Mouse (Mus musculus) olfactory bulb, adult 2 months (tissue): ENCODE measurements around the gene Txndc11. TPM values are rescaled to one million over a fixed set of nuclear protein-coding genes. Genes with fewer than 3 reads are reported as not detected.
A peak's percentile ranks its signal among the peaks of the same experiment; 100 is the strongest.

Experiments
- H3K27ac ChIP-seq: fragments of 200-500 bp; 2 replicates; pipeline ENCODE4 v1.5.1; 2012; ENCODE audit warnings: low read depth, low read length; ENCODE audit not compliant: insufficient read depth
- H3K4me1 ChIP-seq: fragments of 200-500 bp; 2 replicates; pipeline ENCODE4 v1.6.1; 2012; ENCODE audit warnings: low read length; ENCODE audit not compliant: control insufficient read depth, insufficient read depth
- H3K4me3 ChIP-seq: fragments of 200-500 bp; 2 replicates; pipeline ENCODE4 v1.5.1; 2012; ENCODE audit warnings: mild to moderate bottlenecking, low read depth, low read length, moderate library complexity; ENCODE audit not compliant: insufficient read depth
- CTCF ChIP-seq: fragments of 200-500 bp; IDR thresholded peaks from 2 replicates; pipeline ENCODE4 v1.5.1; 2012; ENCODE audit warnings: low read depth, mild to moderate bottlenecking, low read length, moderate library complexity; ENCODE audit not compliant: insufficient read depth
- POLR2A ChIP-seq: fragments of 200-500 bp; IDR thresholded peaks from 2 replicates; pipeline ENCODE4 v1.6.1; 2012; ENCODE audit warnings: mild to moderate bottlenecking, low read depth, low read length, moderate library complexity; ENCODE audit not compliant: insufficient read depth
- WGBS: fragments of 180-500 bp; shearing (Covaris S2); methylation state at CpG from one replicate; pipeline ENCODE4 v1.1.7; 2018; 5-methylcytosine and 5-hydroxymethylcytosine counted together
- polyA plus RNA-seq: library from polyadenylated mRNA; stranded (reverse); fragments of >200 nt; gene quantifications from 2 replicates; pipeline ENCODE4 v1.2.4, GENCODE M21; 2012; ENCODE audit warnings: low replicate concordance; ENCODE audit not compliant: missing spikeins, insufficient read depth, insufficient read length

Gene Txndc11
- polyA plus RNA-seq, 1 experiment: not detected

- no peak for TF ChIP-seq CTCF
- no peak for TF ChIP-seq POLR2A
- H3K27ac ChIP-seq: peak overlapping the region; percentile 78
- H3K4me1 ChIP-seq: peaks cover 25% of the 10 kb centered on the region
- 17% methylated on average over 5 of the region's 5 CpGs for WGBS
- H3K4me3 ChIP-seq: no peak overlapping the region
Observed at GRCm38 (mm10) chr16:11086856-11087588, 47.4 kb downstream of the Txndc11 start.

GRCm38 (mm10) chr16:11086299-11086698, 48.2 kb downstream of the Txndc11 start:
- Histone ChIP-seq H3K4me3 (no peak overlapping the region), H3K27ac (no peak overlapping the region), H3K4me1 (peaks cover 21% of the 10 kb centered on the region)
- TF ChIP-seq POLR2A (no peak), CTCF (no peak)
- 88% methylated on average over 3 of the region's 3 CpGs for WGBS

DNA sequence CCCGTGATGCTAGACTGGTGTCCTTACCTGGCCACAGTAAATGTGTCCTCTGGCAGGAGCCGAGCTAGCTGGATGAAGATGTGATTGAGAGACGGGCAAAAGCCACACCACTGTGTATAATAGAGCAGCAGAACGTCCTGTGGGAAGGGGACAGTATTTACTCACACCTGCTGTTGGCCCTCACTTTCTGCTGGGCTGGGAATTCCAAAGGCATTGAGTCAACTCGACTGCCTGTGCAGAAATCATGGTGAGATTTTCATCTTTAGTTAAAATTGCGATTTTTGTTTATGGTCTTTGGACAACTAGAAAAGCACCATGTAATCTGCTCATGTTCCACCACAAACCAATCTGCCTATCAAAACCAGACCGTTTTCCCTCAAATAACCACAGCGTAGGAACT, 50.3 kb downstream of the Txndc11 start:
- 91% methylated on average over 8 of the region's 8 CpGs for WGBS
- Histone ChIP-seq H3K4me1 (peaks cover 13% of the 10 kb centered on the region), H3K27ac (no peak overlapping the region; the same call in 1 of the 2 replicates), H3K4me3 (no peak overlapping the region)
- TF ChIP-seq POLR2A (no peak), CTCF (no peak)

GRCm38 (mm10) chr16:11078216-11078869, 56.1 kb downstream of the Txndc11 start:
- 31% methylated on average over 3 of the region's 3 CpGs for WGBS
- Histone ChIP-seq H3K4me3 (no peak overlapping the region), H3K4me1 (peaks cover 24% of the 10 kb centered on the region), H3K27ac (0 out of 2 replicates have a peak overlapping the region, but pooled peaks have one; percentile 0)
- TF ChIP-seq CTCF (no peak), POLR2A (no peak)

DNA sequence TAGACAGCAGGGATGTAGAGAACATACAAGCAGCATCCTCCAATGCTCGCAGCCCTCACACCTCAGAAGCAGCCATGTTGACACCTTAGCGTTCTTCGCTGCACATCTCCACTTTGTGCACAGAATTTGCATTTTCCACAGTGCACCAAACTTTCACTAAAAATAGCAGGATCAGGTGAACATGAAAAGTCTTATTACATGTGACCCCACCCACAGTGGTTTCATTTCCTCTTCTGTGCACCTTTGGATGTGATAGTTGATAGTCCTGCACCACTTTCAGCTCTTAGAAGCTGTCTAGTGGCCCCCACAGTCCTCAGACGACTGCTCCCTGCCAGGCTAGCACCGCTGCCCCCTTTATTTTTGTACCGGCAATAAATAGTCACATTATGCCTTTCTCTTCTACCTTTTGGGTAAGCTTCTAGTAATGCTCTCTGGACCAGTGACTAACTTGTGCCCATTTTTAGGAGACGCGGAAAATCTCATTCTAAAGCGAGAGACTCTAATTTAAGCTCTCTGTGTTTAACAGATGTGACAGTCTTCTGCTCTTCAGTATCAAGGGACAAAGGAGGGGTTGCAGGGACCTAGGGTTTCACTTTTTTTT, 56.7 kb downstream of the Txndc11 start:
- Histone ChIP-seq H3K4me1 (peaks cover 30% of the 10 kb centered on the region), H3K27ac (peak overlapping the region; percentile 8), H3K4me3 (no peak overlapping the region)
- TF ChIP-seq CTCF (no peak), POLR2A (no peak)
- 46% methylated on average over 9 of the region's 9 CpGs for whole genome bisulfite sequencing

GRCm38 (mm10) chr16:11073060-11073459, 61.4 kb downstream of the Txndc11 start:
- Histone ChIP-seq H3K27ac (peak overlapping the region; percentile 39), H3K4me1 (peaks cover 60% of the 10 kb centered on the region), H3K4me3 (no peak overlapping the region)
- WGBS: 32% methylated on average over 6 of the region's 6 CpGs
- TF ChIP-seq CTCF (no peak), POLR2A (no peak)

DNA sequence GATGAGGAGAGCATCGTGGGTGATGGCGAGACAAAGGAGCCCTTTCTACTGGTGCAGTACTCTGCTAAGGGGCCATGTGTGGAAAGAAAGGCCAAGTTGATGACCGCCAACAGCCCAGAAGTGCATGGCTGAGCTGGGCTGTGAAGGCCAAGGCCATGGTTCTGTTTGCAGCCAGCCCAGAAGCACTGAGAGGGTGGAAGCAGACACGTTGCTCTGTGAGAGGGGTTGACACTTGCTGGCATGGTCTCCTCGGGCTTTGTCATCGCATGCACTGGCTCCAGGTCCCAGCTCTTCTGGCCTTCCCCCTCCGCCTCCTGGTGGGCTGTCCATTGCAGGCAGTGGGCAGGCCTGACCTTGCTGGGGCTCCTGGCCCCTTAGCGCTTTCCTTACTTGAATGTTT, 62.0 kb downstream of the Txndc11 start:
- Histone ChIP-seq H3K4me1 (peaks cover 60% of the 10 kb centered on the region), H3K4me3 (no peak overlapping the region), H3K27ac (peak overlapping the region; percentile 39)
- 48% methylated on average over 8 of the region's 8 CpGs for WGBS
- no peak for TF ChIP-seq POLR2A
- TF ChIP-seq CTCF: no peak

DNA sequence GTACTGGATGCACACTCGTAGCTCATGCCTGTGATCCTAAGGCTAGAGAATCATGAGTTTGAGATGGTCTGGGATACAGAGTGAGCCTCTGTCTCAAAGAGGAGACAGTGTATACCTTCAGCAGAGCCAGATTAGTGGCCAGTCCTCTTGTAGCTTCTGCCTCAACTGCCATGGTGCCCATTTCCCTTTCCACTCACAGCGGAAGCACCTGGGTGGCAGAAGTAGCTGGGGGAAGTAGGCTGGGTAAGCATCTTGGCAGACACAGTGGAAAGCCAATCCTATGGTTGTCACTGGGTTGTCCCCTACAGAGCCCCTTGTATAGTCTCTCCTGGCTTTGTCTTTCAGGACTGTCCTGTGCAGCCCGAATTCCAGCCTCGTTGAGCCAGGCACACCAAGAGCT, 62.6 kb downstream of the Txndc11 start:
- Histone ChIP-seq H3K4me3 (no peak overlapping the region), H3K4me1 (peaks cover 61% of the 10 kb centered on the region), H3K27ac (peak overlapping the region; percentile 39; the same call in 1 of the 2 replicates)
- TF ChIP-seq CTCF: no peak
- TF ChIP-seq POLR2A: no peak
- WGBS: 71% methylated on average over 4 of the region's 4 CpGs

DNA sequence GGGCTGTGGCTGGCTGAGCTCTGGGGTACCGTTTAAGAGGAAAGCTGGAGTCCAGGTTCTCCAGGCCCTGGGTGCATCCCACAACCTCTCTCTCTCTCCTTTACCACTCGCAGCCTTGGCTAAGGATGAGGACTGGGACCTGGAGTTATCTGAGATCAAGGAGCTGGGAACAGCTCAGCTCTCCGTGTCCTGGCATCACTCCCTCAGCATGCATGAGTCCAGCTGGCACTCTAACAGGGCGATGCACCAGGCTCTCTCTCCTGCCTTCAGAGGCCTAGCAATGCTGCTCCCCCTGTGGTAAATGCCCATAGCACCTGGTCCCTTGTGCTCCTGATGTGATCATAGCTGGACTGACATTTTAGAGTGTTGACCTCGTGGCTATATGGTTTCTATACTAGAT, 63.3 kb downstream of the Txndc11 start:
- TF ChIP-seq POLR2A: no peak
- no peak for TF ChIP-seq CTCF
- 0 out of 2 replicates have a peak overlapping the region, but pooled peaks have one; percentile 16 for H3K27ac ChIP-seq

More for the DNA sequence above, 63.3 kb downstream of the Txndc11 start:
- peaks cover 61% of the 10 kb centered on the region for H3K4me1 ChIP-seq
- WGBS: 26% methylated on average over 5 of the region's 5 CpGs
- H3K4me3 ChIP-seq: no peak overlapping the region
